11 mouse cellular contexts compared by ENCODE assay signal in genomic region chr5:118502991-118503390, GRCm38 (mm10). TPM values are rescaled to one million over a fixed set of nuclear protein-coding genes. Genes with fewer than 3 reads are reported as not detected.
A peak's percentile ranks its signal among the peaks of the same experiment; 100 is the strongest.
DNase-seq lines count a peak whose midpoint lies in the region; ATAC-seq and TF ChIP-seq lines count a peak whose summit lies in the region.
"Had no signal": no experiment of that assay in that cellular context is flagged by ENCODE, and none has a peak within 500 bp of the region (broad histone marks: within the 10 kb centered on the region; RNA-seq: fewer than 3 reads in every experiment).

No protein-coding gene starts in this region.

- H3K36me3 ChIP-seq in heart, embryonic 11.5 days (ENCODE audit: control insufficient read depth, insufficient read depth, low read length), result no peaks in the 10 kb centered on the region
- H3K36me3 ChIP-seq: hindbrain, embryonic 15.5 days had no signal

- no peaks in the 10 kb centered on the region; the same call in 1 of the 2 replicates for H3K4me1 ChIP-seq in heart, embryonic 11.5 days (ENCODE audit: control insufficient read depth, insufficient read depth, low read length)
- H3K4me1 ChIP-seq: hindbrain, embryonic 15.5 days had no signal

- no peak for TF ChIP-seq POLR2A in brain, embryonic 14.5 days (IDR thresholded peaks at IDR 0.05; ENCODE audit: borderline replicate concordance, extremely low read depth, insufficient read depth, insufficient read length, poor library complexity, severe bottlenecking)

- intact Hi-C loops in left cerebral cortex, postnatal 4 days (cut with DNase I), result no loop called here

- peak; percentile 47 to 60 for DNase-seq in heart, adult 18-20 months
- peak; percentile 59 for DNase-seq in left cerebral cortex, postnatal 4 days
- DNase-seq in left cerebral cortex, adult 8-10 months (ENCODE audit: low spot score in 2 of 2), result no peak
- DNase-seq in brain, embryonic 14.5 days (ENCODE audit: low read depth), result peak; percentile 83
- DNase-seq in lung, postnatal 10 days, result peak; percentile 75
- no peak for DNase-seq in gastrocnemius, postnatal 25 days
- no peak for DNase-seq in urinary bladder, postnatal 25 days (ENCODE audit: low spot score)
- DNase-seq: thymus, postnatal 4 days had no signal

- H3K4me2 ChIP-seq in heart, embryonic 11.5 days, result no peak overlapping the region
- H3K4me2 ChIP-seq: hindbrain, embryonic 15.5 days had no signal

- no peaks in the 10 kb centered on the region for H3K9me3 ChIP-seq in heart, embryonic 11.5 days (replicated peaks; ENCODE audit: control insufficient read depth, low read length)
- H3K9me3 ChIP-seq: hindbrain, embryonic 15.5 days had no signal

- H3K27me3 ChIP-seq in heart, embryonic 11.5 days (ENCODE audit: control insufficient read depth, insufficient read depth, low read length), result no peaks in the 10 kb centered on the region
- H3K27me3 ChIP-seq: hindbrain, embryonic 15.5 days had no signal

- H3K9ac ChIP-seq in heart, embryonic 11.5 days (ENCODE audit: low read depth, low read length), result no peak overlapping the region
- H3K9ac ChIP-seq: hindbrain, embryonic 15.5 days had no signal

- no peak overlapping the region for H3K27ac ChIP-seq in heart, embryonic 11.5 days (ENCODE audit: low read depth, low read length)
- H3K27ac ChIP-seq: hindbrain, embryonic 15.5 days; left cerebral cortex, adult 2 months had no signal

- no peak for ATAC-seq in heart, embryonic 11.5 days (replicated peaks; ENCODE audit: insufficient number of reproducible peaks, low FRiP score, low TSS enrichment)

- H3K4me3 ChIP-seq in heart, embryonic 11.5 days (ENCODE audit: low read depth, low read length), result no peak overlapping the region
- H3K4me3 ChIP-seq: hindbrain, embryonic 15.5 days; left cerebral cortex, adult 2 months had no signal

- WGBS in heart, embryonic 11.5 days (ENCODE audit: insufficient replicate concordance), result 61% methylated on average over 15 of the region's 15 CpGs

- no peak for TF ChIP-seq CTCF in brain, embryonic 14.5 days (IDR thresholded peaks at IDR 0.05; ENCODE audit: borderline replicate concordance, extremely low read depth, insufficient read depth, insufficient read length)

RNA-seq across cellular contexts. Expression of gene Med13l, which starts 57.5 kb away (rescaled TPM):
- 10 to 100 TPM; 27.4 to 31.0 TPM for total RNA-seq in heart, adult 18-20 months (2021)
- polyA plus RNA-seq in heart, embryonic 11.5 days (2014; fragmentation: Nextera tagmentation; extraction: Ambion mirVana), result 9.4 and 9.7 TPM in 2 replicates
- total RNA-seq in left cerebral cortex, postnatal 4 days (2021), result 100 to 1,000 TPM in 1 of 2 experiments, 10 to 100 TPM in 1; 95.9 to 105 TPM
- 100 to 1,000 TPM in 2 of 4 experiments, 10 to 100 TPM in 2; 91.8 to 110 (median 101) TPM for total RNA-seq in left cerebral cortex, adult 8-10 months (2022)
- polyA plus RNA-seq in brain, embryonic 14.5 days (2012; rRNA removed), result 15.5 and 25.9 TPM in 2 replicates
- 10 to 100 TPM; 19.7 to 22.7 TPM for total RNA-seq in gastrocnemius, postnatal 25 days (2021)

Comparison
In these comparisons a context has a peak if more than half of its experiments do, and no peak if none do; other contexts are left out.
1. DNase-seq: peak in heart, adult 18-20 months (2 of 2), left cerebral cortex, postnatal 4 days (single experiment), brain, embryonic 14.5 days (single experiment) and lung, postnatal 10 days (single experiment); none in left cerebral cortex, adult 8-10 months (0 of 2), gastrocnemius, postnatal 25 days (single experiment) and urinary bladder, postnatal 25 days (single experiment).